Comparison of ENCODE assay signal across 8 mouse cellular contexts in genomic region chr9:40346232-40346984, GRCm38 (mm10).
A peak's percentile ranks its signal among the peaks of the same experiment; 100 is the strongest.
DNase-seq lines count a peak whose midpoint lies in the region; ATAC-seq lines count a peak whose summit lies in the region.

No protein-coding gene starts in this region.

- H3K36me3 ChIP-seq in embryonic facial prominence, embryonic 15.5 days = no peaks in the 10 kb centered on the region

- H3K9ac ChIP-seq in embryonic facial prominence, embryonic 15.5 days = no peak overlapping the region

- DNase-seq in left cerebral cortex, adult 18-20 months (ENCODE audit: low spot score in 2 of 2) = peak; percentile 65 to 78
- DNase-seq in left cerebral cortex, adult 11 months (ENCODE audit: low spot score) = no peak
- DNase-seq in heart, postnatal 4 days = peak; percentile 36
- DNase-seq in left cerebral cortex, postnatal 10 days (ENCODE audit: extremely low spot score in 1 of 2, low spot score in 2 of 2) = peak; percentile 79 to 80
- peak; percentile 46 for DNase-seq in skeletal muscle tissue, adult 2 months (ENCODE audit: low read depth, low spot score)
- DNase-seq in spleen, postnatal 10 days (ENCODE audit: low spot score in 2 of 2) = no peak

- no peaks in the 10 kb centered on the region for H3K27me3 ChIP-seq in embryonic facial prominence, embryonic 15.5 days

- peaks cover 21% of the 10 kb centered on the region for H3K4me1 ChIP-seq in embryonic facial prominence, embryonic 15.5 days

- peak overlapping the region; percentile 37 for H3K4me3 ChIP-seq in embryonic facial prominence, embryonic 15.5 days (replicated peaks)

- H3K9me3 ChIP-seq in embryonic facial prominence, embryonic 15.5 days (replicated peaks) = no peaks in the 10 kb centered on the region

- 19% methylated on average over 16 of the region's 16 CpGs for WGBS in embryonic facial prominence, embryonic 15.5 days

- intact Hi-C loops in left cerebral cortex, postnatal 10 days (cut with DNase I) = no loop called here

- peak overlapping the region; percentile 59 for H3K4me2 ChIP-seq in embryonic facial prominence, embryonic 15.5 days (replicated peaks)

- peak; percentile 71; the same call in 1 of the 2 replicates for ATAC-seq in embryonic facial prominence, embryonic 15.5 days (ENCODE audit: insufficient number of reproducible peaks, low FRiP score, low TSS enrichment, low read depth)
- peak; percentile 54 for ATAC-seq in megakaryocyte progenitor cell, adult 5-6 weeks (replicated peaks; ENCODE audit: poor library complexity)

- H3K27ac ChIP-seq in embryonic facial prominence, embryonic 15.5 days (replicated peaks) = peak overlapping the region; percentile 44

Comparison
In these comparisons a context has a peak if more than half of its experiments do, and no peak if none do; other contexts are left out.
1. DNase-seq: peak in left cerebral cortex, adult 18-20 months (2 of 2), heart, postnatal 4 days (single experiment), left cerebral cortex, postnatal 10 days (2 of 2) and skeletal muscle tissue, adult 2 months (single experiment); none in left cerebral cortex, adult 11 months (single experiment) and spleen, postnatal 10 days (0 of 2).